Mouse (Mus musculus) olfactory bulb, adult 2 months (tissue): ENCODE measurements around the gene Gm8773. TPM values are rescaled to one million over a fixed set of nuclear protein-coding genes. Genes with fewer than 3 reads are reported as not detected.

Experiments used
- H3K27ac ChIP-seq: fragments of 200-500 bp; 2 replicates; pipeline ENCODE4 v1.5.1; 2012; ENCODE audit warnings: low read depth, low read length; ENCODE audit not compliant: insufficient read depth
- H3K4me1 ChIP-seq: fragments of 200-500 bp; 2 replicates; pipeline ENCODE4 v1.6.1; 2012; ENCODE audit warnings: low read length; ENCODE audit not compliant: control insufficient read depth, insufficient read depth
- H3K4me3 ChIP-seq: fragments of 200-500 bp; 2 replicates; pipeline ENCODE4 v1.5.1; 2012; ENCODE audit warnings: mild to moderate bottlenecking, low read depth, low read length, moderate library complexity; ENCODE audit not compliant: insufficient read depth
- CTCF ChIP-seq: fragments of 200-500 bp; IDR thresholded peaks from 2 replicates; pipeline ENCODE4 v1.5.1; 2012; ENCODE audit warnings: low read depth, mild to moderate bottlenecking, low read length, moderate library complexity; ENCODE audit not compliant: insufficient read depth
- POLR2A ChIP-seq: fragments of 200-500 bp; IDR thresholded peaks from 2 replicates; pipeline ENCODE4 v1.6.1; 2012; ENCODE audit warnings: mild to moderate bottlenecking, low read depth, low read length, moderate library complexity; ENCODE audit not compliant: insufficient read depth
- WGBS: fragments of 180-500 bp; shearing (Covaris S2); methylation state at CpG from one replicate; pipeline ENCODE4 v1.1.7; 2018; 5-methylcytosine and 5-hydroxymethylcytosine counted together
- polyA plus RNA-seq: library from polyadenylated mRNA; stranded (reverse); fragments of >200 nt; gene quantifications from 2 replicates; pipeline ENCODE4 v1.2.4, GENCODE M21; 2012; ENCODE audit warnings: low replicate concordance; ENCODE audit not compliant: missing spikeins, insufficient read depth, insufficient read length

Gene Gm8773
- polyA plus RNA-seq, 1 experiment, result not detected

DNA sequence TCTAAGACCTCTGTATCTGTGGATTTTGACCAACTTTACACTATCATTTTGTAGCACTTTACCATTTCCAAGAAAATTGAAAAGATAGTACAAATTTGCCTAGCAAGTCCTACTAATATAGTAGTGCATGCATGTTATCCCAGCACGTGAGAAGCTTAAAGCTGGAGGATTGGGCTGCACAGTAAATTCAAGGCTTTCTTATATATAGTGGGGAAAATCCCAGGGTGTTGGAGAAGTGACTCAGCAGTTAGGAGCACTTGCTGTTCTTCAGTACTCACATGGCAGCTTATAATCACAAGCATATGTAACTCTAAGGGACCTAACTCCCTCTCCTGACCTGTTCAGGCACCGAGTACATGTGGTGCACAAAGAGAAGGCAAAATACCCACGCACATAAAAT is 11.2 kb upstream of the Gm8773 start:
- TF ChIP-seq CTCF (no peak), POLR2A (no peak)
- WGBS, result 77% methylated on average over 3 of the region's 3 CpGs
- no peak overlapping the region for H3K4me3 ChIP-seq
- no peaks in the 10 kb centered on the region for H3K4me1 ChIP-seq
- no peak overlapping the region for H3K27ac ChIP-seq

DNA sequence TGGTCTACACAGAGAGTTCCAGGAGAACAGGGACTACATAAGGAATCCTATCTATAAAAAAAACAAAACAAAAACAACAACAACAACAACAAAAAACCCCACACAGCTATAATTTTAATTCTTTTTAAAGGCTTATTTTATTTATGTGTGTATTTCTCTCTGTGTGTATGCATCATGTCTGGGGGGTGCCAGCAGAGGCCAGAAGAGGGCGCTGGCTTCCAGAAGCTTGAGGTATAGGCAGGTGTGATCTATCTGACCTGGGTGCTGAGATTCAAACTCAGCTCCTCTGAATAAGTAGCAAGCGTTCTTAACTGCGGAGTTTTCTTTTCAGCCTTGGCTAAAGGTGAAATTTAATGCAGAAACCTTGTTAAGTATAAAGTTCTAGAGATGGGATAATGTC is 14.1 kb downstream of the Gm8773 start:
- 89% methylated on average over 3 of the region's 3 CpGs for WGBS
- Histone ChIP-seq H3K27ac (no peak overlapping the region), H3K4me3 (no peak overlapping the region), H3K4me1 (no peaks in the 10 kb centered on the region)
- TF ChIP-seq CTCF (no peak), POLR2A (no peak)

DNA sequence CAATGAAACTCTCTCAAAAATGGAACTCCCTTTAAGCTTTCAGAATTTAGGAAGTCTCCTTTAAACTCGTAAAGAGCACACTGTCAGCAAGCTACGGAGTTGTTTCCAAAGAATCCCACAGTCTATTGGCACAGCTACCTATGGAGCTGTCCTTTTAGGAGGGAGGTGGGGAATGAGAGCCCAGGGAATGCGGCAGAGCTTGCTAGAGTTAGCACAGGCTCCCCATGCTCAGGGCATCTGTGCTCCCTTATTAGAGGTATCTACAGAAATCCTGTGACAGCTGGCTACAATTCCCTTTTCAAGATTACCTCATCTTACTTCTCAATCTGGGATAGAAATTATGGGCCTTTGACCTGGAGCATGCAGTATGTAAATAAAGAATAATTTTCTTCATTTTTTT is 36.9 kb downstream of the Gm8773 start:
- TF ChIP-seq POLR2A, result no peak
- TF ChIP-seq CTCF, result no peak
- Histone ChIP-seq H3K4me1 (no peaks in the 10 kb centered on the region), H3K4me3 (no peak overlapping the region), H3K27ac (no peak overlapping the region)
- WGBS, result 69% methylated on average over 3 of the region's 3 CpGs

DNA sequence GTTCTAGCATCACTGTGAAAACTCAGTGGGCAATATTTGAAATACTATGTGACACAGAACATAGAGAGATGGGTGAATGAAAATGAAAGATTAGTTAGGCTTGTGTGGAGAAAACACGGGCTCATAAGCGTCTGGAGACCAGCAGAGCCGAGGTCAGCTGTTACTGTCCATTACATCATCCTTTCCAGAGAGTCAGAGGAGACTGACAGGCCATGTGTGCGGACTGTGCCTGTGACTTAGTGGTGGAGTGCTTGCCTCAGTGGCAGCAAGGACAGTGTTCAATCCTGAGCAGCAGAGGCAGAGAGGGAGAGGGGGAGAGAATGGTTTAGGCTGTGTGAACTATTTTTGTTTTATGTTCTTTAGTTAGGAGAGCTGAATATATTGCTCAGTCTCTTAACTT is 44.7 kb downstream of the Gm8773 start:
- TF ChIP-seq POLR2A, result no peak
- no peak for TF ChIP-seq CTCF
- Histone ChIP-seq H3K4me1 (no peaks in the 10 kb centered on the region), H3K27ac (no peak overlapping the region), H3K4me3 (no peak overlapping the region)
- 70% methylated on average over 4 of the region's 4 CpGs for WGBS

DNA sequence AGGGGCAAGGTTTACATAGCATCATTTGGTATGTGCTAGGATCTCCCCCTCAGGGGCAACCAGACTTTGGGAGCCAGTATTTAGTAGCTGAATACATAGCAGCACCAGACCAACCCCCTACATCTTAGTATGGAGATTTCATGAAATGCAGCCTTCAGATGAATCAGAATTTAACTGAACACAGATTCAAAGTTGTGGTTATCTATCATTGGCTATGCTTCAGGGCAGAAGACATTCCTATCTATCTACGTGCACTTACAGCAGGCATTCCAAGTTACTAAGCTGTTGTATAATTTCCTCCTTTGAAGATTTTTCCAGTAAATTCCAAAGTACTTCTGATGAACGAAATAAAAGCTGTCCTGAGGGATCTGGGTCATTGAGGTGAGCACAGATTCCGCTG is 51.9 kb downstream of the Gm8773 start:
- no peak overlapping the region for H3K4me3 ChIP-seq
- TF ChIP-seq CTCF (no peak), POLR2A (no peak)
- H3K27ac ChIP-seq, result no peak overlapping the region
- H3K4me1 ChIP-seq, result no peaks in the 10 kb centered on the region
- 86% methylated on average over 3 of the region's 3 CpGs for WGBS

Other genes with a start within 250 kb of the Gm8773 start
- 83.4 TPM in 1 of 2 replicates, not detected in the other for gene Cdk14, start 153.5 kb upstream of the Gm8773 start, polyA plus RNA-seq
- not detected in 2 replicates for gene 1700015F17Rik, start 94.7 kb upstream of the Gm8773 start, polyA plus RNA-seq
- not detected in 2 replicates for gene Cldn12, start 58.8 kb upstream of the Gm8773 start, polyA plus RNA-seq
- not detected in 2 replicates for gene Gtpbp10, start 14.3 kb upstream of the Gm8773 start, polyA plus RNA-seq
- not detected in 2 replicates for gene Cfap69, start 90.4 kb downstream of the Gm8773 start, polyA plus RNA-seq
- gene Steap2, start 120.8 kb downstream of the Gm8773 start, polyA plus RNA-seq, result not detected in 2 replicates
- not detected in 2 replicates for gene Steap1, start 175.5 kb downstream of the Gm8773 start, polyA plus RNA-seq